Mouse (Mus musculus) spleen, adult 2 months (tissue): ENCODE measurements around the gene Lamb1. TPM values are rescaled to one million over a fixed set of nuclear protein-coding genes. Genes with fewer than 3 reads are reported as not detected.

Experiments
- DNase-seq, 2 experiments: peaks; one replicate each; pipeline versions ENCODE4 v3.0.0 to v3.0.0-alpha.2; 2012 to 2021; ENCODE audit warnings: low spot score in 2 of 2, low read depth in 1 of 2
- H3K27ac ChIP-seq: fragments of 200-500 bp; 2 replicates; pipeline ENCODE4 v1.5.1; 2012; ENCODE audit warnings: low read length, inconsistent platforms; ENCODE audit not compliant: insufficient read depth
- H3K27me3 ChIP-seq: fragments of 200-500 bp; 2 replicates; pipeline ENCODE4 v1.6.1; 2012; ENCODE audit warnings: mild to moderate bottlenecking, moderate library complexity, low read length, inconsistent platforms; ENCODE audit not compliant: control insufficient read depth, insufficient read depth
- H3K36me3 ChIP-seq: fragments of 200-500 bp; 2 replicates; pipeline ENCODE4 v1.6.1; 2012; ENCODE audit warnings: mild to moderate bottlenecking, low read length, inconsistent platforms; ENCODE audit not compliant: control insufficient read depth, insufficient read depth
- H3K4me1 ChIP-seq: fragments of 200-500 bp; 2 replicates; pipeline ENCODE4 v1.6.1; 2011; ENCODE audit warnings: inconsistent platforms; ENCODE audit not compliant: control insufficient read depth, insufficient read depth, insufficient read length
- H3K4me3 ChIP-seq: fragments of 200-500 bp; 2 replicates; pipeline ENCODE4 v1.5.1; 2011; ENCODE audit warnings: mild to moderate bottlenecking, inconsistent platforms; ENCODE audit not compliant: insufficient read depth, insufficient read length; ENCODE audit errors: extremely low read depth
- CTCF ChIP-seq: fragments of 200-500 bp; IDR thresholded peaks from 2 replicates; pipeline ENCODE4 v1.5.1; 2011; ENCODE audit warnings: mild to moderate bottlenecking, inconsistent platforms; ENCODE audit not compliant: insufficient read depth, insufficient read length, insufficient replicate concordance; ENCODE audit errors: extremely low read depth
- POLR2A ChIP-seq: fragments of 200-500 bp; IDR thresholded peaks from 2 replicates; pipeline ENCODE4 v1.6.1; 2011; ENCODE audit warnings: low read depth, low read length, inconsistent platforms
- WGBS: fragments of 180-500 bp; shearing (Covaris S2); methylation state at CpG from one replicate; pipeline ENCODE4 v1.1.7; 2018; 5-methylcytosine and 5-hydroxymethylcytosine counted together
- polyA plus RNA-seq: library from polyadenylated mRNA; depleted of rRNA; stranded (reverse); fragments of >200 nt; gene quantifications from 2 replicates; pipeline ENCODE4 v1.2.3, GENCODE M21; 2012

Lamb1 gene
- polyA plus RNA-seq, 1 experiment, result 1.5 TPM

GRCm38 (mm10) chr12:31302266-31302665, 37.2 kb downstream of the Lamb1 start:
- Histone ChIP-seq H3K27ac (no peak overlapping the region), H3K36me3 (no peaks in the 10 kb centered on the region), H3K4me1 (no peaks in the 10 kb centered on the region), H3K27me3 (no peaks in the 10 kb centered on the region), H3K4me3 (no peak overlapping the region)
- DNase-seq, result no peak
- TF ChIP-seq POLR2A (no peak), CTCF (no peak)
- 78% methylated on average over 5 of the region's 5 CpGs for WGBS

GRCm38 (mm10) chr12:31302766-31303511, 37.9 kb downstream of the Lamb1 start:
- Histone ChIP-seq H3K27ac (no peak overlapping the region), H3K27me3 (no peaks in the 10 kb centered on the region), H3K4me3 (no peak overlapping the region), H3K36me3 (no peaks in the 10 kb centered on the region), H3K4me1 (no peaks in the 10 kb centered on the region)
- TF ChIP-seq CTCF (no peak), POLR2A (no peak)
- WGBS, result 88% methylated on average over 16 of the region's 16 CpGs
- no peak for DNase-seq

- WGBS, result 78% methylated on average over 5 of the region's 5 CpGs
- Histone ChIP-seq H3K27ac (no peak overlapping the region), H3K27me3 (no peaks in the 10 kb centered on the region), H3K4me3 (no peak overlapping the region), H3K4me1 (no peaks in the 10 kb centered on the region), H3K36me3 (no peaks in the 10 kb centered on the region)
- no peak for DNase-seq
- no peak for TF ChIP-seq CTCF
- TF ChIP-seq POLR2A, result no peak
These were observed 41.1 kb downstream of the Lamb1 start for GRCm38 (mm10) chr12:31306075-31306675.

GRCm38 (mm10) chr12:31307011-31307410, 42.0 kb downstream of the Lamb1 start:
- no peaks in the 10 kb centered on the region for H3K27me3 ChIP-seq
- H3K27ac ChIP-seq, result no peak overlapping the region
- 94% methylated on average over 8 of the region's 8 CpGs for WGBS
- TF ChIP-seq POLR2A (no peak), CTCF (no peak)
- DNase-seq, result no peak
- H3K4me1 ChIP-seq, result no peaks in the 10 kb centered on the region
- H3K36me3 ChIP-seq, result no peaks in the 10 kb centered on the region
- H3K4me3 ChIP-seq, result no peak overlapping the region

- TF ChIP-seq POLR2A (no peak), CTCF (no peak)
- H3K36me3 ChIP-seq, result no peaks in the 10 kb centered on the region
These were observed 42.7 kb downstream of the Lamb1 start for GRCm38 (mm10) chr12:31307756-31308155.

GRCm38 (mm10) chr12:31310687-31311086, 45.7 kb downstream of the Lamb1 start:
- Histone ChIP-seq H3K27me3 (no peaks in the 10 kb centered on the region), H3K4me1 (no peaks in the 10 kb centered on the region), H3K36me3 (no peaks in the 10 kb centered on the region), H3K27ac (no peak overlapping the region), H3K4me3 (no peak overlapping the region)
- no peak for DNase-seq
- 93% methylated on average over 9 of the region's 9 CpGs for WGBS
- TF ChIP-seq POLR2A (no peak), CTCF (no peak)

More at GRCm38 (mm10) chr12:31307756-31308155, 42.7 kb downstream of the Lamb1 start:
- Histone ChIP-seq H3K4me1 (no peaks in the 10 kb centered on the region), H3K27me3 (no peaks in the 10 kb centered on the region), H3K4me3 (no peak overlapping the region), H3K27ac (no peak overlapping the region)
- WGBS, result 94% methylated on average over 8 of the region's 8 CpGs
- no peak for DNase-seq

- Histone ChIP-seq H3K27me3 (no peaks in the 10 kb centered on the region), H3K36me3 (no peaks in the 10 kb centered on the region), H3K4me3 (no peak overlapping the region), H3K27ac (no peak overlapping the region), H3K4me1 (no peaks in the 10 kb centered on the region)
- 82% methylated on average over 9 of the region's 9 CpGs for WGBS
- no peak for DNase-seq
- TF ChIP-seq CTCF (no peak), POLR2A (no peak)
These were observed 46.7 kb downstream of the Lamb1 start for GRCm38 (mm10) chr12:31311671-31312265.
